Mouse (Mus musculus) CD4-positive, CD25-positive, alpha-beta regulatory T cell, adult 4 months (primary cell): ENCODE data around the gene Adamts2. TPM values are rescaled to one million over a fixed set of nuclear protein-coding genes. Genes with fewer than 3 reads are reported as not detected.

ENCODE experiments used
- ATAC-seq: one replicate; pipeline ENCODE4 v1.8.0; 2017
- polyA plus RNA-seq, 2 experiments: library from polyadenylated mRNA; unstranded; fragments of 100-300 nt; shearing (Covaris generic); gene quantifications; one replicate each; pipeline ENCODE4 v1.2.1; 2017

Gene Adamts2
- polyA plus RNA-seq, 2 experiments from 2014 or later: not detected

DNA sequence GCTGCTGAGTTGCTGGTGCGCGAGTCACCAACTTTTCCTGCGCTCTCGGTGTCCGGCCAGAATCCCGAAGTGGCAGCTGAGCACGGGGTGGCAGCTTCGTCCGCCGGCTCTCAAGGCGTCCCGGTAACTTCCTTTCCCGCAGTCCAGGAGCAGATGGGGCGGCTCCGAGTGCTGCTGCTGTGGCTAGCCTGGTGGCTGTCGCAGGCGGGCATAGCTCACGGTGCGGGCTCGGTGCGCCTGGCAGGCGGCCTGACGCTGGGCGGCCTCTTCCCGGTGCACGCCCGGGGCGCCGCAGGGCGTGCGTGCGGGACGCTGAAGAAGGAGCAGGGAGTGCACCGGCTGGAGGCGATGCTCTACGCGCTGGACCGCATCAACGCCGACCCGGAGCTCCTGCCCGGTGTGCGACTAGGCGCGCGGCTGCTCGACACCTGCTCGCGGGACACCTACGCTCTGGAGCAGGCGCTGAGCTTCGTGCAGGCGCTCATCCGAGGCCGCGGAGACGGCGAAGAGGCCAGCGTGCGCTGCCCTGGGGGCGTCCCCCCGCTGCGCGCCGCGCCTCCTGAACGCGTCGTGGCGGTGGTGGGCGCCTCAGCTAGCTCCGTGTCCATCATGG lies 249.2 kb downstream of the Adamts2 start:
- ATAC-seq: peak; percentile 23

Other genes starting within 250 kb of the Adamts2 start
- not detected for gene Cby3, start 247.6 kb upstream of the Adamts2 start, polyA plus RNA-seq
- 100 to 1,000 TPM; 195 to 207 TPM for gene Hnrnph1, start 225.1 kb upstream of the Adamts2 start, polyA plus RNA-seq
- 10 to 100 TPM; 11.9 to 15.4 TPM for gene Rufy1, start 171.0 kb upstream of the Adamts2 start, polyA plus RNA-seq
- 1 to 10 TPM; 1.3 to 2.0 TPM for gene Zfp354c, start 225.6 kb downstream of the Adamts2 start, polyA plus RNA-seq
- gene Zfp879, start 239.5 kb downstream of the Adamts2 start, polyA plus RNA-seq: not detected
- gene Grm6, start 248.6 kb downstream of the Adamts2 start, polyA plus RNA-seq: not detected